Mouse (Mus musculus) limb, embryonic 15.5 days (tissue): Measurements from ENCODE around the gene Rplp0. TPM values are rescaled to one million over a fixed set of nuclear protein-coding genes. Genes with fewer than 3 reads are reported as not detected.

Source experiments
- ATAC-seq: fragments of 200-750 bp; cut with Nextera tagmentation; 2 replicates; pipeline ENCODE4 v1.8.0; 2017; ENCODE audit warnings: low read depth, moderate TSS enrichment; ENCODE audit not compliant: insufficient number of reproducible peaks, low FRiP score, low TSS enrichment
- H3K27ac ChIP-seq: fragments of 300-500 bp; sonication (generic); 2 replicates; pipeline ENCODE4 v1.5.1; 2015; ENCODE audit warnings: moderate library complexity, mild to moderate bottlenecking, inconsistent platforms
- H3K27me3 ChIP-seq: fragments of 300-500 bp; sonication (generic); 2 replicates; pipeline ENCODE4 v1.6.1; 2015; ENCODE audit warnings: inconsistent platforms
- H3K36me3 ChIP-seq: fragments of 300-500 bp; sonication (generic); 2 replicates; pipeline ENCODE4 v1.6.1; 2015; ENCODE audit warnings: inconsistent platforms
- H3K4me1 ChIP-seq: fragments of 300-500 bp; sonication (generic); 2 replicates; pipeline ENCODE4 v1.6.1; 2015; ENCODE audit warnings: inconsistent platforms
- H3K4me2 ChIP-seq: fragments of 300-500 bp; sonication (generic); 2 replicates; pipeline ENCODE4 v1.6.1; 2015; ENCODE audit warnings: mild to moderate bottlenecking, inconsistent platforms
- H3K4me3 ChIP-seq: fragments of 300-500 bp; sonication (generic); 2 replicates; pipeline ENCODE4 v1.5.1; 2015; ENCODE audit warnings: mild to moderate bottlenecking, inconsistent platforms
- H3K9ac ChIP-seq: fragments of 300-500 bp; sonication (generic); 2 replicates; pipeline ENCODE4 v1.6.1; 2015; ENCODE audit warnings: inconsistent platforms
- H3K9me3 ChIP-seq: fragments of 300-500 bp; sonication (generic); 2 replicates; pipeline ENCODE4 v1.6.1; 2016; ENCODE audit warnings: inconsistent platforms
- WGBS: fragments of 180-500 bp; shearing (Covaris S2); methylation state at CpG from one replicate; pipeline ENCODE4 v1.1.7; 2015; 5-methylcytosine and 5-hydroxymethylcytosine counted together
- microRNA-seq: library from miRNA; unstranded; fragments of <30 nt; microRNA quantifications from one replicate; pipeline ENCODE4, GENCODE M21; 2016
- polyA plus RNA-seq: library from polyadenylated mRNA; unstranded; fragments of >200 nt; fragmentation: Nextera tagmentation; extraction: Ambion mirVana; gene quantifications from 2 replicates; pipeline ENCODE4 v1.2.1, GENCODE M21; 2015

The Rplp0 gene
- polyA plus RNA-seq, 1 experiment from 2014 or later, result 1,752 TPM

- 93% methylated on average over 6 of the region's 6 CpGs for WGBS
- Histone ChIP-seq H3K36me3 (peaks cover 88% of the 10 kb centered on the region), H3K4me3 (no peak overlapping the region), H3K9me3 (no peaks in the 10 kb centered on the region), H3K4me1 (no peaks in the 10 kb centered on the region), H3K9ac (no peak overlapping the region), H3K27ac (no peak overlapping the region), H3K27me3 (no peaks in the 10 kb centered on the region), H3K4me2 (no peak overlapping the region)
- no peak for ATAC-seq
Observed at GRCm38 (mm10) chr5:115603561-115603960, 44.3 kb downstream of the Rplp0 start.

DNA sequence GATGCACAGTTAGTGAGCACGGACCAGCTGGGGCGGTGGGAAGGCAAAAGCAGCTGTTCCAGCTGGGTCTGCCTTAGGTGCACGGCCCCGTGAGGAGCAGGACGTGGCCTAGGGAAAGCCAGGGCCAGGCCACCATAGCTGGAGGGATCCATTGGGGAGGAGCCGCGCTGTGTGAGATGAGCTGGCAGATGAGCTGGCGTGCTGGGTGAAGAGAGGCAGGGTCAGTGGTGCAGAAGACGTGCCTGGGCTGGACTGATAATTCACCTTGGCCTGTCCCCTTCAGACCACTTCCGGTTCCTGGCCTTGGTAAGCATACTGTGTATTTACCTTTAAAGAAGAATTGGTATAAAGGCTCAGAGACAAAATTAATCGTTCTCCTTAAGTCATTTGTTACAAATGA is 52.3 kb downstream of the Rplp0 start:
- 0 out of 2 replicates have a peak, but pooled peaks have one; percentile 36 for ATAC-seq
- Histone ChIP-seq H3K27ac (no peak overlapping the region), H3K4me1 (no peaks in the 10 kb centered on the region), H3K27me3 (no peaks in the 10 kb centered on the region), H3K4me2 (no peak overlapping the region), H3K36me3 (peaks cover 96% of the 10 kb centered on the region), H3K9me3 (no peaks in the 10 kb centered on the region), H3K4me3 (no peak overlapping the region), H3K9ac (no peak overlapping the region)
- 92% methylated on average over 11 of the region's 11 CpGs for WGBS

Small RNAs within 50 kb of the gene (microRNA-seq; reads per million reads assigned to microRNA genes)
- gene Mir7029, result not detected

Other genes starting within 250 kb of the Rplp0 start
- gene Srsf9, start 232.3 kb upstream of the Rplp0 start, polyA plus RNA-seq, result 222 and 246 TPM in 2 replicates
- gene Gatc, start 218.3 kb upstream of the Rplp0 start, polyA plus RNA-seq, result 25.3 and 27.6 TPM in 2 replicates
- gene Triap1, start 218.2 kb upstream of the Rplp0 start, polyA plus RNA-seq, result 60.6 and 66.9 TPM in 2 replicates
- gene Cox6a1, start 210.5 kb upstream of the Rplp0 start, polyA plus RNA-seq, result 800 and 820 TPM in 2 replicates
- 8.2 and 8.4 TPM in 2 replicates for gene Msi1, start 129.9 kb upstream of the Rplp0 start, polyA plus RNA-seq
- gene Pla2g1b, start 93.2 kb upstream of the Rplp0 start, polyA plus RNA-seq, result not detected in 2 replicates
- 24.9 and 26.5 TPM in 2 replicates for gene Sirt4, start 74.7 kb upstream of the Rplp0 start, polyA plus RNA-seq
- gene Pxn, start 52.8 kb upstream of the Rplp0 start, polyA plus RNA-seq, result 52.6 and 55.7 TPM in 2 replicates
- gene Gcn1l1, start 5.8 kb downstream of the Rplp0 start, polyA plus RNA-seq, result 32.9 and 36.3 TPM in 2 replicates
- gene Rab35, start 72.4 kb downstream of the Rplp0 start, polyA plus RNA-seq, result 15.1 and 17.0 TPM in 2 replicates
- gene Bicdl1, start 172.2 kb downstream of the Rplp0 start, polyA plus RNA-seq, result 14.3 and 16.7 TPM in 2 replicates